Mouse (Mus musculus): Measurements from ENCODE around the gene Sept3. TPM values are rescaled to one million over a fixed set of nuclear protein-coding genes. Genes with fewer than 3 reads are reported as not detected.

Sept3 gene
- polyA plus RNA-seq, 1 experiment: 12.1 TPM

DNA sequence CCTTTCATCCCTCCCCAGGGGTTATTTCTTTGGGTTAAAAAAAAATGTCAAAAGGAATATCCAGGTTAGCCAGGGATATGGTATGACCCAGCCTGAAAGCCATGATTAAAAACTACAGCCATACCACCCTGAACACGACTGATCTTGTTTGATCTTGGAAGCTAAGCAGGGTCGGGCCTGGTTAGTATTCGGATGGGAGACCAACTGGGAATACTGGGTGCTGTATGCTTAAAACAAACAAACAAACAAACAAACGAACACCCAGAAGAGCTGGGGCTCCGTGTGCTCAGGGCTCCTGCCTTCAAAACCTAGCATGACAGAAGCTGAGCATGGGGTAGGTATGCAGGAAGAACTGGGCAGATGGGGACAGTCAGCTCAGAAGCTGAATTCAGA, 67.8 kb downstream of the Sept3 start:
- H3K36me3 ChIP-seq (ENCODE audit: control insufficient read depth, insufficient read depth, low read length): no peaks in the 10 kb centered on the region
- H3K4me3 ChIP-seq (ENCODE audit: control insufficient read depth, low read depth, low read length): no peak overlapping the region
- peaks cover 9% of the 10 kb centered on the region for H3K27me3 ChIP-seq (ENCODE audit: control insufficient read depth, insufficient read depth, low read length)
- no peak for TF ChIP-seq CTCF (IDR thresholded peaks at IDR 0.05; ENCODE audit: control insufficient read depth, insufficient read depth, insufficient replicate concordance, low read depth, low read length)
- no peak for TF ChIP-seq POLR2A (IDR thresholded peaks at IDR 0.05; ENCODE audit: control insufficient read depth, low read depth, low read length)
- H3K27ac ChIP-seq (ENCODE audit: control insufficient read depth, insufficient read depth, low read depth, low read length): no peak overlapping the region
- H3K4me1 ChIP-seq (ENCODE audit: control insufficient read depth, insufficient read depth, low read length): peaks cover 42% of the 10 kb centered on the region

GRCm38 (mm10) chr15:82343368-82344287, 68.9 kb downstream of the Sept3 start:
- H3K36me3 ChIP-seq (ENCODE audit: control insufficient read depth, insufficient read depth, low read length): no peaks in the 10 kb centered on the region
- peaks cover 9% of the 10 kb centered on the region for H3K27me3 ChIP-seq (ENCODE audit: control insufficient read depth, insufficient read depth, low read length)
- H3K4me1 ChIP-seq (ENCODE audit: control insufficient read depth, insufficient read depth, low read length): peaks cover 34% of the 10 kb centered on the region
- TF ChIP-seq CTCF (IDR thresholded peaks at IDR 0.05; ENCODE audit: control insufficient read depth, insufficient read depth, insufficient replicate concordance, low read depth, low read length): no peak
- no peak for TF ChIP-seq POLR2A (IDR thresholded peaks at IDR 0.05; ENCODE audit: control insufficient read depth, low read depth, low read length)
- no peak overlapping the region for H3K27ac ChIP-seq (ENCODE audit: control insufficient read depth, insufficient read depth, low read depth, low read length)
- no peak overlapping the region; the same call in 1 of the 2 replicates for H3K4me3 ChIP-seq (ENCODE audit: control insufficient read depth, low read depth, low read length)

Other genes with a start within 250 kb of the Sept3 start
- gene Desi1, start 241.0 kb upstream of the Sept3 start, polyA plus RNA-seq (2012; rRNA removed): 646 and 682 TPM in 2 replicates
- 68.8 and 72.0 TPM in 2 replicates for gene Snu13, start 227.3 kb upstream of the Sept3 start, polyA plus RNA-seq (2012; rRNA removed)
- 86.7 and 90.3 TPM in 2 replicates for gene 4930407I10Rik, start 215.7 kb upstream of the Sept3 start, polyA plus RNA-seq (2012; rRNA removed)
- 8.2 and 10.3 TPM in 2 replicates for gene Mei1, start 204.9 kb upstream of the Sept3 start, polyA plus RNA-seq (2012; rRNA removed)
- gene Ccdc134, start 147.0 kb upstream of the Sept3 start, polyA plus RNA-seq (2012; rRNA removed): 18.1 and 19.9 TPM in 2 replicates
- 36.2 and 40.1 TPM in 2 replicates for gene Srebf2, start 127.7 kb upstream of the Sept3 start, polyA plus RNA-seq (2012; rRNA removed)
- gene Shisa8, start 62.1 kb upstream of the Sept3 start, polyA plus RNA-seq (2012; rRNA removed): 0.31 and 0.61 TPM in 2 replicates
- 7.2 and 8.0 TPM in 2 replicates for gene Tnfrsf13c, start 50.5 kb upstream of the Sept3 start, polyA plus RNA-seq (2012; rRNA removed)
- 14.6 and 21.3 TPM in 2 replicates for gene Cenpm, start 30.1 kb upstream of the Sept3 start, polyA plus RNA-seq (2012; rRNA removed)
- gene 1500009C09Rik, start 22.5 kb upstream of the Sept3 start, polyA plus RNA-seq (2012; rRNA removed): 7.8 and 9.4 TPM in 2 replicates
- 149 and 170 TPM in 2 replicates for gene Wbp2nl, start 24.1 kb downstream of the Sept3 start, polyA plus RNA-seq (2012; rRNA removed)
- gene Naga, start 64.0 kb downstream of the Sept3 start, polyA plus RNA-seq (2012; rRNA removed): 45.3 and 48.9 TPM in 2 replicates
- gene Pheta2, start 64.0 kb downstream of the Sept3 start, polyA plus RNA-seq (2012; rRNA removed): 5.0 and 5.5 TPM in 2 replicates
- 129 and 140 TPM in 2 replicates for gene Smdt1, start 64.1 kb downstream of the Sept3 start, polyA plus RNA-seq (2012; rRNA removed)
- 240 and 246 TPM in 2 replicates for gene Ndufa6, start 79.4 kb downstream of the Sept3 start, polyA plus RNA-seq (2012; rRNA removed)
- gene Cyp2d22, start 105.4 kb downstream of the Sept3 start, polyA plus RNA-seq (2012; rRNA removed): 9.9 and 11.0 TPM in 2 replicates
- not detected in 2 replicates for gene Cyp2d11, start 119.1 kb downstream of the Sept3 start, polyA plus RNA-seq (2012; rRNA removed)
- gene Cyp2d10, start 132.3 kb downstream of the Sept3 start, polyA plus RNA-seq (2012; rRNA removed): 0.10 TPM in 1 of 2 replicates, not detected in the other
- not detected in 2 replicates for gene Cyp2d9, start 158.5 kb downstream of the Sept3 start, polyA plus RNA-seq (2012; rRNA removed)

Data from testis, adult 2 months (tissue).